Mouse (Mus musculus) heart, adult 2 months (tissue): ENCODE measurements at regions not wholly inside any gene's neighbourhood (a gene's known extent, or its start where the extent isn't known, plus 50 kb on each side); places are given as distances from the start of the nearest gene placed in this dataset.

ENCODE experiments used
- DNase-seq, 2 experiments: peaks; one replicate each; pipeline ENCODE4 v3.0.0; 2021
- H3K27ac ChIP-seq: fragments of 200-600 bp; 2 replicates; pipeline ENCODE4 v1.8.1; 2022
- H3K27me3 ChIP-seq: fragments of 200-500 bp; 2 replicates; pipeline ENCODE4 v1.6.1; 2012; ENCODE audit warnings: mild to moderate bottlenecking, low read length, inconsistent platforms, mixed read lengths; ENCODE audit not compliant: control insufficient read depth, insufficient read depth
- H3K36me3 ChIP-seq: fragments of 200-500 bp; 2 replicates; pipeline ENCODE4 v1.6.1; 2012; ENCODE audit warnings: low read length, inconsistent platforms; ENCODE audit not compliant: control insufficient read depth, insufficient read depth
- H3K4me1 ChIP-seq: fragments of 200-500 bp; 2 replicates; pipeline ENCODE4 v1.6.1; 2011; ENCODE audit warnings: low read length; ENCODE audit not compliant: control insufficient read depth, insufficient read depth
- H3K4me3 ChIP-seq: fragments of 200-600 bp; 2 replicates; pipeline ENCODE4 v1.8.1; 2022
- H3K79me2 ChIP-seq: fragments of 200-500 bp; replicated peaks from 2 replicates; pipeline ENCODE4 v1.6.1; 2012; ENCODE audit warnings: mild to moderate bottlenecking, inconsistent platforms, low read length, moderate library complexity, mixed read lengths; ENCODE audit not compliant: control insufficient read depth, insufficient read depth
- H3K9ac ChIP-seq: fragments of 200-500 bp; 2 replicates; pipeline ENCODE4 v1.6.1; 2012; ENCODE audit warnings: low read depth, mild to moderate bottlenecking, control low read depth, inconsistent platforms, low read length, mixed read lengths
- CTCF ChIP-seq: fragments of 200-600 bp; IDR thresholded peaks from 2 replicates; pipeline ENCODE4 v1.8.1; 2022; ENCODE audit warnings: antibody characterized with exemption, mild to moderate bottlenecking, moderate library complexity
- EP300 ChIP-seq: fragments of 200-500 bp; IDR thresholded peaks from 2 replicates; pipeline ENCODE4 v1.6.1; 2011; ENCODE audit warnings: low read depth, low read length, control low read depth; ENCODE audit not compliant: insufficient read depth
- POLR2A ChIP-seq: fragments of 200-500 bp; IDR thresholded peaks from 2 replicates; pipeline ENCODE4 v1.6.1; 2011; ENCODE audit warnings: mild to moderate bottlenecking, low read depth, low read length, control low read depth; ENCODE audit not compliant: insufficient read depth
- WGBS: fragments of 180-500 bp; shearing (Covaris S2); methylation state at CpG from one replicate; pipeline ENCODE4 v1.1.7; 2018; 5-methylcytosine and 5-hydroxymethylcytosine counted together
- intact Hi-C: fragments of 180-260 bp; cut with DNase I; formaldehyde crosslinking; loops from one replicate; pipeline ENCODE4 v1.15.1; 2025

- H3K27ac ChIP-seq: no peak overlapping the region
- TF ChIP-seq POLR2A (no peak), CTCF (no peak), EP300 (no peak)
Measured at GRCm38 (mm10) chr11:112690047-112690446, 92.0 kb upstream of the Sox9 start.

GRCm38 (mm10) chr11:112706091-112706490 lies 75.9 kb upstream of the Sox9 start:
- no peaks in the 10 kb centered on the region for H3K79me2 ChIP-seq
- H3K36me3 ChIP-seq: no peaks in the 10 kb centered on the region
- H3K27ac ChIP-seq: no peak overlapping the region
- DNase-seq: no peak
- 79% methylated on average over 10 of the region's 10 CpGs for WGBS
- H3K4me1 ChIP-seq: no peaks in the 10 kb centered on the region
- no peak overlapping the region for H3K9ac ChIP-seq
- H3K4me3 ChIP-seq: no peak overlapping the region
- intact Hi-C loops: no loop called here
- no peak for TF ChIP-seq CTCF
- no peak for TF ChIP-seq POLR2A
- TF ChIP-seq EP300: no peak
- no peaks in the 10 kb centered on the region for H3K27me3 ChIP-seq

More at GRCm38 (mm10) chr11:112690047-112690446, 92.0 kb upstream of the Sox9 start:
- intact Hi-C loops: no loop called here
- WGBS: 32% methylated on average over 4 of the region's 4 CpGs
- Histone ChIP-seq H3K9ac (no peak overlapping the region), H3K36me3 (no peaks in the 10 kb centered on the region), H3K27me3 (no peaks in the 10 kb centered on the region), H3K4me1 (no peaks in the 10 kb centered on the region), H3K79me2 (no peaks in the 10 kb centered on the region), H3K4me3 (no peak overlapping the region)
- no peak for DNase-seq

GRCm38 (mm10) chr11:112708119-112708730 lies 73.8 kb upstream of the Sox9 start:
- Histone ChIP-seq H3K27ac (no peak overlapping the region), H3K79me2 (no peaks in the 10 kb centered on the region), H3K36me3 (no peaks in the 10 kb centered on the region), H3K27me3 (no peaks in the 10 kb centered on the region), H3K4me1 (no peaks in the 10 kb centered on the region), H3K9ac (no peak overlapping the region), H3K4me3 (no peak overlapping the region)
- no peak for DNase-seq
- intact Hi-C loops: no loop called here
- TF ChIP-seq POLR2A (no peak), CTCF (no peak), EP300 (no peak)
- 67% methylated on average over 11 of the region's 11 CpGs for WGBS

- Histone ChIP-seq H3K27ac (no peak overlapping the region), H3K79me2 (no peaks in the 10 kb centered on the region), H3K36me3 (no peaks in the 10 kb centered on the region), H3K9ac (no peak overlapping the region), H3K27me3 (no peaks in the 10 kb centered on the region), H3K4me3 (no peak overlapping the region), H3K4me1 (no peaks in the 10 kb centered on the region)
- WGBS: 66% methylated on average over 5 of the region's 5 CpGs
- DNase-seq: no peak
- intact Hi-C loops: no loop called here
- TF ChIP-seq CTCF (no peak), EP300 (no peak), POLR2A (no peak)
Measured at GRCm38 (mm10) chr11:112711656-112712055, 70.4 kb upstream of the Sox9 start.

GRCm38 (mm10) chr11:112718547-112718946 lies 63.5 kb upstream of the Sox9 start:
- no peaks in the 10 kb centered on the region for H3K36me3 ChIP-seq
- no peak overlapping the region for H3K27ac ChIP-seq
- H3K4me3 ChIP-seq: no peak overlapping the region
- no peaks in the 10 kb centered on the region for H3K79me2 ChIP-seq
- 88% methylated on average over 2 of the region's 2 CpGs for WGBS
- TF ChIP-seq CTCF (peak; percentile 27; the same call in 1 of the 2 replicates), EP300 (no peak)
- DNase-seq: no peak
- intact Hi-C loops: no loop called here
- no peak overlapping the region for H3K9ac ChIP-seq
- H3K4me1 ChIP-seq: no peaks in the 10 kb centered on the region
- no peaks in the 10 kb centered on the region for H3K27me3 ChIP-seq

GRCm38 (mm10) chr11:112720652-112721051 lies 61.4 kb upstream of the Sox9 start:
- H3K79me2 ChIP-seq: no peaks in the 10 kb centered on the region
- no peaks in the 10 kb centered on the region for H3K36me3 ChIP-seq
- H3K27me3 ChIP-seq: no peaks in the 10 kb centered on the region
- WGBS: 88% methylated on average over 4 of the region's 4 CpGs
- no peak overlapping the region for H3K27ac ChIP-seq
- H3K4me1 ChIP-seq: no peaks in the 10 kb centered on the region
- no peak for DNase-seq
- H3K9ac ChIP-seq: no peak overlapping the region
- H3K4me3 ChIP-seq: no peak overlapping the region
- TF ChIP-seq POLR2A (no peak), EP300 (no peak), CTCF (no peak)
- intact Hi-C loops: no loop called here
